Mouse (Mus musculus) frontal cortex, postnatal 36 days (tissue): Measurements from ENCODE around the gene Gxylt1.
"Not testable (repeated sequence)": the region's sequence is repeated elsewhere in the genome, so short reads cannot be mapped to it uniquely, and the experiment has no call there.

Experiments
- DNase-seq, 2 experiments: peaks; one replicate each; pipeline ENCODE4 v3.0.0; 2022; ENCODE audit warnings: low spot score in 2 of 2

Gxylt1 gene

DNA sequence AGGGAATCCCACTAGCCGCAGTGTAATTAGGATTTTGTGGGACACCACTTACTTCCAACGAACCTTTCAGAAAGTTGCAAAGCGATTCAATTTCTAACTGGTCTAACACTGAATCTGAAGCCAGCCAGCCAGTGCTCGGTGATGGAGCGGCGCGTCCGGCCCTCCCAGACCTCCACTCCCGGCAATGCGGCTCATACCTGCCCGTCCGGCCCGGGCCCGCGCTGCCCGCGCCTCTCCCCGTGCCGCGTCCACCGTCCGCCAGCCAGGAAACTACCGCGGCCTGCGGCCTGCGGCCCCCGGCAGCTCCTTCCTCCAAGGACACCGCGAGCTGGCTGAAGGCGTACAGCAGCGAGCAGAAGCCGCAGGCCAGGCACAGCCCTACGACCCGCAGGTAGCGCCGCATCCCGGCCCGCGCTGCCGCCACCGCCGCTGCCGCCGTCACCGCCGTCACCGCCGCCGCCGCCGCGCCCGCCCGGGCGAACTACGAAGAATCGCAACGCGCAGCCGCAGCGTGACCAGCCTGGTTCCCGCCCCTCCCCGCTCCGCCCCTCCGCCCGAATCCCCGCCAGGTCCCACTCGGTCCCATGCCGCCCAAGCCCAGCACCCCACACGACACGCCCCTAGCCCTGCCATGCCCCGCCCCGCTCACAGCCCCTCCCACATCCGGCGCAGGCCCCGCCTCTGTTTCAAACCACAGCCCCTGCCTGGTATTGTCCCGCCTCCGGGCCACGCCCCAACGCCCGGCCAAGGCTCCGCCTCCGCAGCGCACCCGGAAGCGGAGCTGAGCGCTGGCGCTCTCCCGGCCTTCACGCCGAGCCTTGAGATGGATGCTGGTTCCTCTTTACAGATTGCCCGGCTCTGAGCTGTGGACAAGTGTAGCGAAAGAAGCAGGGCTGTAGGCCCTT lies at the start of gene Gxylt1:
Gene Gxylt1 (minus strand): TSS at position 501 of the 905 bp plus-strand sequence.
- DNase-seq = peak; percentile 99

DNA sequence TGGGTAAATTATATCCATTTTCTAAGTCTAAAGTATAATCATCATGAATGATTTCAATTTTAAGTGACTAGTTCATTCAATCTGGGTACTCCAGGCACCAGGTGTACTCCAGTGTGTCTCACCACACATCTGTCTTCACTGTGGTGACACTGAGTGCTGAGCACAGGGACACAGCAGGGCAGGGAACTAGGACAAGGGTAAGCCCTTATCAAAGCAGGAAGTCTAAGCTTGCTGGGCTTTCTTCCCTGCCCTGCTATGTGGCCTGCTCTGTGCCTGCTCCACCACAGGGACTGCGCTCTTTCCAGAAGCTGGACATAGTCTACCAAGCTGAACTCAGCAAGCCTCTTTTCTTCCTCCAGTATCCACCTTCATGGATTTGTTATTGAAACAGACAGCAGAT lies 43.8 kb upstream of the Gxylt1 start:
- DNase-seq = no peak

DNA sequence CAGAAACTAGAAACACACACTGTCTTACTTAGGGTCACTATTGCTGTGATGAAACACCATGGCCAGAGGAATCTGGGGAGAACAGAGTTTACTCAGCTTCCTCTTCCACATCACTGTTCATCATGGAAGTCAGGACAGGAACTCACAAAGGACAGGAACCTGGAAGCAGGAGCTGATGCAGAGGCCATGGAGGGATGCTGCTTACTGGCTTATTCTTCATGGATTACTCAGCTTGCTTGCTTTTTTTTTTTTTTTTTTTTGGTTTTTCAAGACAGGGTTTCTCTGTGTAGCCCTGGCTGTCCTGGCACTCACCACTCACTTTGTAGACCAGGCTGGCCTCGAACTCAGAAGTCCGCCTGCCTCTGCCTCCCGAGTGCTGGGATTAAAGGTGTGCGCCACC lies 35.3 kb upstream of the Gxylt1 start:
- not testable (repeated sequence) for DNase-seq

DNA sequence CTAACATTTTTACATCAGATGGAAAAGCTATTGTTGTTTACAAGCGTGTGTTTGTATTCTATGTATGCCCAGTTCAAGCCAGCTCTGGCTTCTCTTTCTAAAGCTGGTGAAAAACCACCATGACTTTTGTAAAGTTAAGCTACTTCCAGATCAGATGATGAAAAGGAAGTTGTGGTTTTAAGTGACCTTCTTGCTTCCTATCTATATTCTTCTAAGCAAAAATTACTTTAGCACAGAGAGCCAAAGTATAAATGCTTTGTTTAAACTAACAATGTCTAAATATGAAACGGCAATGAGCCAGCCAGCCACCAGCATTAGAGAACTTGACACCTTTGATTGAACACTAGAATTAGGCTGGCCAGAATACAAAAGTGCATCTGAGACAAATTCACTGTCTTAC lies 23.2 kb upstream of the Gxylt1 start:
- no peak for DNase-seq

DNA sequence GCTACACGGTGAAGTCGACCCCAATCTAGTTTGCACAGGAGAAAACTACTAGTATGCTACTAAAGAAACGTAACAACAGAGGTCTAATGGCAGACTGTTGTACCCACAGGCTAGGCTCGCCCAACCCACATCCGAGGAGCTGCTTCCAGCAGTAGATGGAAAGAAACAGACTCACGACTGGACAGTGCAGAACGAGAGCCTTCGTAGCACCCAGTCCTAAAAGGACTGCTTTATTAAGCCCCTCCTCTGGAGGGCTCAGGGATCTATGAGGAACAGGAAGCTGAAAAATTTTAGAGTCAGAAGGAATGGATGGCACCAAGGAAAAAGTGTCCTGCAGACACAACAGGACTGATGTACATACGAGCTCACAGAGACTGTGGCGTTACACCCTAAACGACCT lies 19.5 kb upstream of the Gxylt1 start:
- DNase-seq = no peak

DNA sequence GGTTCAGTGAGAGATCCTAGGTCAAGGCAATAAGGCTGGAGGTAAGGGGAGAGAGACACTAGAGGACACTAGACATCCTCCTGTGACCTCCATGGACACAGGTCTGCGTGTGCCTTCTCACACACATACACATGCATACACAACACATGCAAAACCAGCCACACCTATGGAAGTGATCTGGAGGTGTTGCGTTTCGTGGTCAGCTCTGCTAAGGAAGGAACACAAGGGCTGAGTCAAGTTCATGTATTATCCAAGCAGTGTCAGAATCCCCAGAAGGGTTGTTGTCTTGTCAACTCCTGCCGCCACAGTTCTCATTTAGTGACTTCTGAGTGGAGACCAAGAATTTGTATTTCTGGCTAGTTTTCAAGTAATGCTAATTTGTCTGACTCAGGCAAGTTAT lies 13.3 kb upstream of the Gxylt1 start:
- no peak for DNase-seq

DNA sequence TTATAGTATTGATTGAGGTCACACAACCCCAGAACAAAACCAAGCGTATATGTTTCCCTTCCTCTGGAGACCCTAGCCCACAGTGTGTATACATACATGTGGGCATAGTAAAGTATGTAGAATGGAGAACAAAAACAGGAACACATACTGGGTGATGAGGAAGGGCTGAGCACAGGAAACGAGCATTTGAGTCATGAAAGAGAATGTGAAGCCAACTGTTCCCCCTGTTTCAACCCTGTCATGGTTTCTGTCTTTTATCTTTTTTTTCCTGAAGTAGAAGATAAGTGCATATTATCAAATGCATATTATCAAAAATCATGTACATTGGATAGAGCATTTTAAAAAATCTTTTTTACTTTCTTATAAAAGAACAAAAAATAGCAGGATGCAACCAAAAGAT lies 12.6 kb upstream of the Gxylt1 start:
- no peak for DNase-seq

DNA sequence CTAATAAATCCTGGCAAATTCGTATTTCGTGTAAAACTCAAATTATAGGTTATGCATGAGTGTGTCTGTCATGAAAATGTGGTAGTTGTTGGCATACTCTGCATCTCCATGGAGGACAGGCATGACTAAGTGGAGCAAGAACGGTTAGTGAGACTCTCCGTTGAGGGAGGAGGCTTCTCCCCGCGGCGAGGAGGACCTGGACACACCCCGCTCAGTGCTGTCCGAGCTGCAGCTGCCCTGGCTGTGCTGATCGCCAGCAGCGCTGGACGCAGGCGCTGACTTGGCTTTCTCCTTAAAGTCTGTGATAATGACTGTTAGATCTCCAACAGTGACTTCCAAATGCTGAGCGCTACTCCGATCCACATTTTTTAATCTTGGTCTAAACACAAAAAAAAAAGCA lies 10.3 kb upstream of the Gxylt1 start:
- DNase-seq = no peak

DNA sequence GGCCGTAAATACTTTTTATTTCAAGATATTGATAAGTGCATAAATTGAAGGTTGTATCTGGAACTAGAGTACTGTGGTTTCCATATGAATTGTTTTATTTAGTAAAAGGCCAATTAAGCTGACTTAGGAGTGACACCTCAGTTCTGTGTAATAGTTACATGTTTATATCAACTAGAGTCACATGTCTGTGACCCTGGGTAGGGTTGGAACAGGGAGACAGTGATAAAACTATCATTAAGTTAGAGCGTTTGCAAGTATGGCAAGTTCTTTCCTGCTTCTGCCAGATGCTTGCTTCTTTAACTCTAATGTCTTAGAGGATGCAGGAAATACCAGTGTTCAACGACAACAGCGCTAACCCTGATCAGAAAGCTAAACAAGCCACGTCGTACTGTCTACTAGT lies 9.3 kb upstream of the Gxylt1 start:
- no peak for DNase-seq

DNA sequence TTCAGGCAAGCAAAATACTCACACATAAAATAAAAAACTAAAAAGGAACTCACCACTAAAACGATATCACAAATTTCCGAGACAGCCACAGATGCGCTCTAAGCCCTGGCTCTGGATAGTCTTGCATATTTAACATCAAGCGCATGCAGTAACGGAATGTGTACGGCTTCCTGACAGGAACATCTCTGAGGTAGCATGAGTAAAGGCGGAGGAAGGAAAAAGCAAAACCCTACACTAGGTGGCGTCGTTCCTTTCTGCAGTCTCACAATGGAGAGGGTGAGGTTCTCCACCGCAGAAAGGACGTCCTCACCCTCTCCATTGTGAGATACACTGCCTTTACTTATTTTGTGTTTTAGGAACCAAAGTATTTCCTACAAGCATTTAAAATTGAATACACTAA lies 8.4 kb upstream of the Gxylt1 start:
- peak in 1 of 2 experiments; percentile 23 for DNase-seq

DNA sequence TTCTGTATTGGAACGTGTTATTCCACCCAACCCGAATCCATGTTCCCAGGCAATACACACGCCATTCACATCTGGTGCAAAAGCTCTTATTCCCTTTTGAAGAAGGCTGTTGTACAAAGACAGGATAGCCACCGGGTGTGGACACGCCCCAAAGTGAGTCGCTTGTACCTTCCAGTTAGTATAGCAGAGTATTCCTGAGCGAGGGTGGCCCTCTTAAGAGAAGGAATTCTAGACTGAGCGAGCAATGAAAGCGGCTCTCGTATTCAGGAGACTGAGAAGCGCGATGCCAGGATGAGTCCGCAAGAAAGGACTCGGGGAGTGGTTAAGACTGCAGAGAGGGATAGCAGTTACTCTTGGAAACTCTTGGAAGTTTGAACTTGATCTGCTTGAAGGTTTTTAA lies 1.3 kb upstream of the Gxylt1 start:
- no peak for DNase-seq

DNA sequence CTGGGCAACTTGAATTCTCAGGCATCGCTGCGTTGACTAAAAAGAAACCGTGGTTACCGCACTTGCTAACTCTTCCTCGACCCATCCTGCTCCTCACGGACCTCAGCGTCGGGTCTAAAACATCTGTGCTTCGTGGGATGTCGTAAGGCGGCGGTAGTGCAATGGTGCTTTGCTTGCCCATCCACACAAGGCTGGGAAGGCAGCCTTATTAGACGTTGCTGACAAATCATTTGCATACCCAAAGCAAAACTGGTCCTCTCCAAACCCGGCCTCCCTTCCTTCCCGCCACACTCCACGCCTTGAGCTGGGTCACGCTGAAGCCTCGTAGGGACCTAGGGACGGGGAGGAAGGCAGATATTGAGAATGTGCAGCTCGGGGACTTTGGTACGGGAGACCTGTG lies 644 bp upstream of the Gxylt1 start:
- DNase-seq = no peak

DNA sequence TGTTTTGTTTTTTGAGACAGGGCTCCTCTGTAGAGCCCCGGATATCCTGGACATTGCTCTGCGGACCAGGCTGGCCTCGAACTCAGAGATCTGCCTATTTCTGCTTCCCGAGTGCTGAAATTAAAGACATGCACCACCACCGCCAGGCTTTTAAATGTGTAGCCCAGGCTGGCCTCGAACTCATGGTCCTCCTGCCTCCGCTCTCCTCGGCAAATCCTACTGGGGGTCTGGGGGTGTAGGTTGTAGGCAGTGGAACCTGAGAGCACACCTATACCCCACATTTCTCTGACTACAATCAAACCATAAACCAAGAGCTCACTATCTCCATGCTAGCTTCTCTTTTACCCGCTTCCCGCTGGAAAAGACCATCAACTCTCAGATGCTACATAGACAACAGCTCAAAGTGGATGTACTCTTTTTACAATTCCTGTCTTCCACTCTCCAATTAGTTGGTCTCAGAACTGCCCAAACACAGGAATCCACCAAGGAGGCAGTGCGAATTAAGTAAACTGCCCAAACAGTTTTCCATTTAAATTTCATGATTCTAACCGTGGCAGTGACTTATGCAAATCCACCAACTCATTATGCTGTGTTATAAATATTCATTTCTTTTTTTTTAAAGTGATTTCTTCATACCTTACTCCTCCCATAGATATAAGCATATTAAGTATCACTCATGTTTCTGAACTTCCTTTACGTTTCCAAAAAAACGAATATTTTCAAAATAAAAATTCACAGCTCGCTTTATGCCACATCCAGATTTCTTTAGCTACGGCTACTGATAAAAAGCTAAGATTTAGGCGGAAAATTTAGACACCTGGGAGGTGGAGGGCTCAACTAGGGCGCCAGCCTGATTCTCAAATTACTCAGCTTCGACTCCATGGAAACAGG lies 946 bp downstream of the Gxylt1 start:
- no peak for DNase-seq

DNA sequence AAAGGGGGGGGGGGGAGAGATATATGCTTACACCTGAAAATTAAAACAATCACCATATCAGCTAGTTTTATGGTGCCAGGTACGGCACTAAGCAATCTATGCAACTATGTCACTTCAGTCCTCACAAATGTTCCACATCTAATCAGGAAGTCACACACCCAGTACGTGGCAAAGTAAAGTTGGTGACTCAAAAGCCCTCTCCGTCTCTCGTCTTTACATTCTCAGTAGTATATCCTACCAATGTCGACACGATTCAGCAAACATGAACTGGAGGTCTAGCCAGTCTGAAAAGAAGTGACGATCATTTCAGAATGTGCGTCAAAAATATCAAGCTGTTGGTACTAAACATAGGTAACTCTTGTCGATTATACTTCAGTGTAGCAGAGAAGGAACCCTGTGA lies 2.0 kb downstream of the Gxylt1 start:
- no peak for DNase-seq

DNA sequence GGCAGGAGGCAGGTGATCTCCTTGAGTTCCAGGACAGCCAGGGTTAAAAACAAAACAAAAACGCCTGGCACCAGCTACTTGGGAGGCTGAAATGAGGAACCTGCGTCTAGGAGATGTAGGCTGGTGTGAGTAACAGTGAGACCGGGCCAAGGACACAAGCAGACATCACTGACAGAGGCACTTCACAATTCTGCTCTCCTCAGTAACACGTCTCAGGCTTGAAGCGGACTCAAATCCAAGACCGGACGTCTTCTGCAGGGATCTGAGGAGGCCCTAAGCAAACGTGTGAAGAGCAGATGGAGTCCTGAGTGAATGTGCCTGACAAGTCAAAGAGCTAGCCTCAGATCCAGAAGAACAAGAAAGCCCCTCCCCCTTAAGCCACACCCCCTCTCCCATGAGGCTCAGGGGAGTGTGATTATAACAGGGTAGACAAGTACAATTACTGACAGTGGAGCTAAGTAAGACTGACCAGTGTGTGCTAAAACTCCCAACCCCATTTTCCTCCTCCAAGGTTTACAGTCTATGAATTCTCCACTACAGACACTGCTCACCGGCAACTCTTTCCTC lies 4.6 kb downstream of the Gxylt1 start:
- no peak for DNase-seq

DNA sequence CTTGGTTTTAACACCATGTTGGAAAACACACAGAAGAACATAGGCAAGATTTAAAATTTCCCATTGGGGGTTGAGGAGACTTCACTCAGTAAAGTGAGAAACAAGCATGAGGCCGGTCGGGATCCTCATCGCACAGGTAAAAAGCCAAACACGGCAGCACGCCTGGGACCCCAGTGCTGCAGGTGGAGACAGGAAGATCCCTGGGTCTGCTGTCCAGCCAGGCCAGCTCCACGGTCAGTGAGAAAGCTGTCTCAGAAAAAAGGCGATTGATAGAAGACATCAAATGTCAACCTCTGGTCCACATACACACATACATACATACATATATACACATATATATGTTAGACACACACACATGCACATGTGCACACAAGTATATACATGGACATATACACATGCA lies 5.4 kb downstream of the Gxylt1 start:
- no peak for DNase-seq

DNA sequence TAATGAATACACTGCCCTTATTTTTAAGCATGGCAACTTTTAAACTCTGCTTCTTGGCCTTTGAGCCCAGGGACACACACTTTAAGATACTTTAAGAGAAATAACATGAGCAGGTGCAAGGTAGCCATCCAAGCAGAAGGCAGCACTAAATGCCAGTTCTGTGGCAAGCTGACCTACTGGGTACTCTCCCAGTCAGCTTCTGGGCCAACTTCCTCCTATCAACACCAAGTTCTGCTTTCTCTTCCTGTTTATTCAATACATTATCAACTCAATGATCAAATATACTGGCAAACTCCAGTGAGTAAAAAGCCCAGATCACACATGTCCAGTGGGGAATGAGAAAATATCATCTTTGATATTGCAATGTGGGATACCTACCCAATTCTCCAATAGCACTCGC lies 7.0 kb downstream of the Gxylt1 start:
- DNase-seq = no peak

DNA sequence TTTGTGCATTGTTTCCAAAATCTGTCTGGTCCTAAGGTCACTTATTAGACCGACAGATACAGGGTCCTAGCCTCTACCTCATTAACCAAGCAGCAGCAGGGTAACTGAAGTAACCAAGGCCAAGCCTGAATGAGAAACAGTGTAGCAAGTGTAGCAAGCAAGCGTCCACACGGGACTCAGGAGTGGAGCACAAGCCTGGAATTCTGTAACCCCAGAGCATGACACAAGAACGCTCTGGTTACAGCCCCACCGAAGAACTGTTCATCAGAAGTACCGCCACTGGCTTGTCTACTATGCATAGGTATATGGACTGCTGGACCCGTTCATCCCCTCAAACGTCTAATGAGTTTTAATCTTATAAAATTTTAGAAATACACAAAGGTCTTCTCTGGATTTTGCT lies 7.5 kb downstream of the Gxylt1 start:
- DNase-seq = no peak

DNA sequence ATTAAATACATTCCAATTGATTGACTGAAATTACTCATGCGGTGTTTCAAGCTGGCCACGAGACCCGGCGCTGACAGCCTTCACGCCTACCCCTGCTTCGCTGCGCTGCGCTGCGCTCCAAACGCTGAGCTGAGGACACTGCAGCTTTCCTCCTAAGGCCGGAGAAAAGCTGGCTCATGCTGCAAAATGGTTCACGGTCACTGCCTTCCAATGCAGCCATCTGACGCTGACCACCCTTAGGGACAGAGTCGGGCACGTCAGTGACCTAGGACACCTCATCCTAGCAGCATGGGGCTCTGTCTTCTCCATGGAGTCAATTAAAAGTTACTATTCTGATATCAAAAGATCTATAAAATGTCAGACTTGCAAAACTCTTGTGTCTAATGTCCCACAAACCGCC lies 8.6 kb downstream of the Gxylt1 start:
- DNase-seq = no peak

DNA sequence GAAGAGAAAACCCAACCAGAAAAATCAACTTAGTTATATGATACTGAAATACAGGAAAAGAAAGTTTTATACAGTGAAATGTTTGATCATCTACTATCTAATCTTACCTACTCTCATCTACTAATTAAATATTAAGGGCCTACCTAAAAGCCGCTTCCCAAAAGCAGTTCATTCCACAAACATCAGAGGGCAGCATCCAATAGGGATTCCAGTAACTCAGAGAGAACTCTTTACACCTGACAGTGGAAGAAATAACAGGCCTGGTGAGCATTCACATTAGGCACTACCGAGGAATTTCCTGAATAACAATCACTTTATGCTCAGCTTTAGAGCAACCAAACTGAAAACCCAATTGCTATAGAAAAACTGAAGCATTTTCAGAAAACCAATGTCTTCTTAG lies 9.3 kb downstream of the Gxylt1 start:
- peak; percentile 47 to 74 for DNase-seq

DNA sequence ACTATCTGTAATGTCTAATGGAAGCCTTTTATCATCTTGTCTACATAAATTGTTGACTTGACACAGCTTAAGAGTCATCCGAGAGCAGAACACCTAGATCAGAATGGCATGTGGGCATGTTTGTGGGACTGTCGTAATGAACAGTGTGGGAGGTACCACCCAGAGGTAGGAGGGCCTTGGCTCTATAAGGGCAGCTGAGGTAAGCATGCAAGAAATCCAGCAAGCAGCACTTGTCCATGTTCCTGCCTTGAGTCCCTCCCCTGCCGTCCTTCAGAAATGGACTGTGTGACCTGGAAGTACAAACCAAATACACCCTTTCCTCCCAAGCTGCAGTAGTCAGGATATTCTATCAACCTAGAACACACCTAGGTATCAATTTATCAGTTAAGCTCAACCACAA lies 9.7 kb downstream of the Gxylt1 start:
- no peak for DNase-seq

DNA sequence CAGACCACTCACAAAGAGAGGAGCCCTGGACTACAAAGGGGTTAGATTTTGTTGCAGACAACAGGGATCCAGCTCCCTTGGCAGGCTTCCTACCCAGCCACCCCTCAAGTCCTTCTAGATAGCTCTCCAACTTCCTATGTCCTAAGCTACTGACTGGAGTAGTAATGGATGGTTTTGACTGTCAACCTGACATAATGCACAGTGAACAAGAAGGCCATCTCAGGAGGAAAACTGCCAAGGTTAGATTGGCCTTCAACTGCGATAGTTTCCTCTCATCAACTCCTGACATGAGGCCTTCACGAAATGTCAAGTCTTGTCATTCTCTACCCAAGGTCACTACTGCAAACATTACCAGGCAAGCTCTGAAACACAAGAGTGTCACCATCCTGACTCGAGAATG lies 10.8 kb downstream of the Gxylt1 start:
- no peak for DNase-seq

DNA sequence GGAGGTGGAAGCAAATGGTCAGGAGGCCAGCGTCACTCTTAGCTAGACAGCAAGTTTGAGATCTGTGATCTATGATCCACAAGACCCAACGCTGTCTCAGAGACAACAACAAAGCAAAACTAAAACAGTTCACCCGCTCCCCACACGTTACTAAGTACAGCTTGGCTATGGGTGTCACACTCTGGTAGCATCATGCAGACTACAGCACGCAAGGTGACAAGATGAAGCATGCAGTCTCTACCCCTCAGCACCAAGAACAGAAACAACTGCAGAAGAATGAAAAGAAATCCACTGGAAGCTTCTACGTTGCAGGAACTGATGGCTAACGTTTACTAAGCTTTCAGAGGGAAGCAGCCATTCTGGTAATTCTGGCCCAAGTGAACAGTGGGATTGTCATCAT lies 11.4 kb downstream of the Gxylt1 start:
- DNase-seq = no peak
